Mouse (Mus musculus) lung, postnatal 36 days (tissue): ENCODE results near the gene Usp20.

Source experiments
- DNase-seq: peaks from one replicate; pipeline ENCODE4 v3.0.0; 2022; ENCODE audit warnings: mixed read lengths

The Usp20 gene

DNA sequence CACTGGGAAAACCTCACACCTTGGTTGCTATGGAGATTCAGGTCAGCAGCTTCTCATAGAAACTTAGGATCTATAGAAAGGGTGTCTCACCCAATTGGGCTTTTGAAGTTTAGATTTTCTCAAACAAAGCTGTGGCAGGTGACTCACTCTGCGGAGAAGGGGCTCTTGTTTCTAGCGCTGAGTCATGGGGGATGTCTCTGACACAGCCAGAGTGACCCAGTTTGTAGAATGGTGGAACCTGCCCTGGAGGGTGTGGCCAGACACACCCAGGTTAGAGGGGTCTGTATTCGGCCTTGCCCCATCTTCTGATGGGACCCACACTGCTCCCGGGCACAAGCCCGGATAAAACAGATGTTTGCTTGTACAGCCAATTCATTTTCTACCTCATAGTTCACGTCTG lies 60.8 kb downstream of the Usp20 start:
- DNase-seq: no peak

DNA sequence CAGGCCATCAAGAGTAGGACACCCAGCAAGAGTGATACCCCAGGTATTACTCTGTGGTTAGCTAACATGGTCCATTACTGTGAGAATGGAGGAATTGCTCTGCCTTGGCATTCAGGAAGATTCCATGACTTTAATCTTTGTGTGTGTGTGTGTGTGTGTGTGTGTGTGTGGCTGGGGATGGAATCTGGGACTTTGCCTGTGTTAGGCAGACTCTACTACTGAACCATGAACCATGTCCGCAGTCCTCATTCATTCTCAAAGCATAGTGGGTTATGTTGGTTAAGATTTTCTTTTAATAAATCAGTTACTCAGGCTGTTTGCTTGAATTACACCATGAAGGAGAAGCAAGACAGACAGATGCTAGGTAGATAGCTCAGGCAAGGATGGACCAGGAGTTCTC lies 61.8 kb downstream of the Usp20 start:
- no peak for DNase-seq

DNA sequence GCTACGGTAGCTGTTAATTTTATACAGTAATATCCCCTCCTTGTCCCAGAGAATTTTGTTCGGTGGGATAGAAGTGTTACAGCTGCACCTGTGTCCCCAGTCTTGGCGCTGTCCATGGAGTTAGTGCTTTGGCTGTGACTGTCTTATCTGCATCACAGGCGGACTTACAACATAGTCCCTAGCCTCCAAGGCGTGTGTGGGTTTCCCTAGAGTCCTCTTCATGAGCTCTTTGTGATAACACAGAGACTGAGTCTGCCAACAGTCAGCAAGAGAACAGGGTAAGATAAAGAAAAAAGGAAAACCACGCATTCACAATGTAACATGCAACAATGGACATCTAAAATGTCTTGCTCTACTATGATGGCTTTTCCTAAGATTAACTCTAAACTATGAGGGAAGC lies 66.0 kb downstream of the Usp20 start:
- DNase-seq: no peak

DNA sequence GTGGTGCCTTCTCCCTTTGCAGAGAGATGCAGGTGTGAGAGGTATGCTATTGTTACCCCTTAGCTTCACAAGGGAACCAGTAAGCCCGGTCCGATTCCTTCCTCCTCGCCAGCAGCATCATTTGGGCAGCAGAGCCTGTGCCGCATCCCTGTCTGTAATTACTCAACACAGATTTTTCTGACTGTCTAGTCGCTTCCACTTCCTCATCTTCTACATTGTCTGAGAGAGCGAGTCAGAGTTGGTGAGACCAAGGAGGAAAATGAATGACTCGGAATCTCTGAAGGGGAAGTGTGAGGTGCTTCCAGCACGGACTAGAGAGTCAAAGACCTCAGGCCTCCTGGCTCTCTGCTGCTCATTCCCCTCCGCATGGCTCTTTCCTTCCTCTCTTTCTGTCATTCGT lies 70.4 kb downstream of the Usp20 start:
- peak; percentile 41 for DNase-seq

DNA sequence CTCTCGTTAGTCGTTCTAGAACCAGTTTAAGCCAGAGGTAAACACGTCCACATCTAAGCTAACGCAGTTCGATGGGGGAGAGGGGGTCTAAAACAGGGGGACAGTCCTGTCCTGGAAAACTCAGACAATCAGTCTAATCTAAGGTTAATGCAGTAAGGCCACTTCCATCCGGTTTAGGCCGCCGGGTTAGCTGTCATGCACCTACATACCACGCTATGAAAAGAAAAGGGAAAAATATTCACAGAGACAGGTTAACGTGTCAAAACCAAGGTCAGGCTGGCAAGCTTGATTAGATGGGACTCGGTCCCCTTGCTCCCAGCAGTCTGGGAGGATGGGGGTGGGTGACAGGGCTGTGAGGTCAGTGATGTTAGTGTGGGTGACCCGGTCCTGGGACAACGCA lies 71.3 kb downstream of the Usp20 start:
- no peak for DNase-seq

DNA sequence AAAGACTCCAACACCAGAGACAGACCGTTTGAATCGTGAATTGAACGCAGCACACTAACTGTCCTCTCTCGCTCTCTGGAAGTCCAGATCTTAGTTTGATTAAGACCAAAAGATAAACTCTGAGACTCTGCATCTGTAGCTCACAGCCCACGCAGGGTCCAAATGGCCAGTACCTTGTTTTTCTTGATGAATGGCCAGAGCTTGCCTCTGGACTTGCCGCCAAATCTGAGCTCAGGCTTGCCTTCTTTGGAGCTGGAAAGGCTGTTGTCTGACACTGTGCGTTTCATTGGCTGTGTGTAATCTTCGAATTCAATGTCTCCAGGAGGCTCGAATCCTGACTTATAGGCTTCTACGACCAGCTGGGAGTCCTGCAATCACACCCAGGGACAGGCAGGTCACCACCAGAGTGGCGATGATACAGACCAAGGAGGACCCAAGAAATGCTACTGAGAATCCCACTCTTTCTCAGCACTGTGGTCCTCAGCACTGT lies 71.8 kb downstream of the Usp20 start:
- DNase-seq: no peak

DNA sequence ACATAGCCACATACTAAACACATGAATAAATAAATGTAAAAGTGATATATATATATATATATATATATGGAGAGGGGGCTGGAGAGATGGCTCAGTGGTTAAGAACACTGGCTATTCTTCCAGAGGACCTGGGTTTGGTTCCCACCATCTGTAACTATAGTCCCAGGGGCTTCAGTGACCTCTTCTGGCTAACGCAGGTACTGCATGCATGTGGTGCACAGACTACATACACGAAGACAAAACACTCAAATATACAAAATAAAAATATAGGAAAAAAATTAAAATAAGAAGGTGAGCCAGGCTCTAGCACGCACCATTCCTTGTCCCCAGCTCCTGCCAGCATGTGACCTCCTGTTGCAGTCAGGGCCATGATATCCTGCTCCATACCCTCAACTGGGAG lies 74.0 kb downstream of the Usp20 start:
- no peak for DNase-seq

DNA sequence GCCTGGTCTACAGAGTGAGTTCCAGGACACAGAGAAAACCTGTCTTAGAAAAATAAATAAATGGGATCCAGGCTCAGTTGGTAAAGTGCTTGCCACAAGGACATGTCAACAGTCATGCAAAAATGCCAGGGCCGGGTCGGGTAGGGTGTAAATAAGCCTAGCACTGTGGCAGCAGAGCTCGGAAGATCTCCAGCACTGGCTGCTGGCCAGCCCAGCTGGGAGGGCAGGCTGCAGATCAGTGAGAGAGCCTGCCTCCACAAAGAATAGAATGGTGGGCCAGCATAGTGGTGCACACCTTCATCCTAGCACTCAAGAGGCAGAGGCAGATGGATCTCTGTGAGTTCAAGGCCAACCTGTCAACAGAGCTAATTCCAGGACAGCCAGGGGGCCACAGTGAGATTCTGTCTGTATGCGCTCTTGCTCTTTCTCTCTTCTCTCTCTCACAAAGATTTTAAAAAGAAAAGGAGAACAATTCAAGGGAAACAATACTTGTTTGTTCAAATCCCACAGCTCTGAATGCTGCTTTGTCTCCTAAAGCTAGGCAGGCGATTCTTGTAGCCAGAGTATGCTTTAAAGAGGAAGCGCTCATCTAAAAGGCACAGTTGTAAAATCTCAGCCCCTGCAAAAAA lies 75.6 kb downstream of the Usp20 start:
- DNase-seq: no peak

DNA sequence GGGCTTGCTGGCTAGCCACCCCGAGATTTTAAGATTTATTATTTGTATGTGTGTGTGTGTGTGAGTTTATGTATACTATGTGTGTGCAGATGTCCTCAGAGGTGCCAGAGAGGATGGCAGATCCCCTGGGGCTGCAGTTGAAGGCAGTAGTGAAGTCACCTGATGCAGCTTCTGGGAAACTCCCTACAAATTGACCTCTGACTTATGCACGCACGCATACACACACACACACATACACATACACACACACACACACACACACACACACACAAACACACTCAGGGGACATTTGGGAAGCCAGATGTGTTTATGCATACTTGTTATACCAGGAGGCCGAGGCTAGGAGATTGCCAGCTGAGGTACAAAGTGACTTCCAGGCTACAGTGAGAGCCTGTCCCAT lies 76.4 kb downstream of the Usp20 start:
- no peak for DNase-seq

DNA sequence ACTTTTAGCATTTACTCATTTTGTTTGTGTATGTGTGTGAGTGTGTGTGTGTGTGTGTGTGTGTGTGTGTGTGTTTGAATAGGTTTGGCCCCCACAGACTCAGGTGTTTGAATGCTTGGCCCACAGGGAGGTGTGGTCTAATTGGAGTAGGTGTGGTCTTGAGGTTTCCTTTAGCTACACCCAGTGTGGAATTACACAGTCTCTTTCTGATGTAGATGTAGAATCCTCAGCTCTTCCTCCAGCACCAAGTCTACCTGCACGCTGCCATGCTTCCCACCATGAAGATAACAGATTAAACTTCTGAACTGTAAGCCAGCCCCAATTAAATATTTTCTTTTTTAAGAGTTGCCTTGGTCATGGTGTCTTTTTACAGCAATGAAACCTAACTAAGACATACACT lies 78.2 kb downstream of the Usp20 start:
- no peak for DNase-seq

DNA sequence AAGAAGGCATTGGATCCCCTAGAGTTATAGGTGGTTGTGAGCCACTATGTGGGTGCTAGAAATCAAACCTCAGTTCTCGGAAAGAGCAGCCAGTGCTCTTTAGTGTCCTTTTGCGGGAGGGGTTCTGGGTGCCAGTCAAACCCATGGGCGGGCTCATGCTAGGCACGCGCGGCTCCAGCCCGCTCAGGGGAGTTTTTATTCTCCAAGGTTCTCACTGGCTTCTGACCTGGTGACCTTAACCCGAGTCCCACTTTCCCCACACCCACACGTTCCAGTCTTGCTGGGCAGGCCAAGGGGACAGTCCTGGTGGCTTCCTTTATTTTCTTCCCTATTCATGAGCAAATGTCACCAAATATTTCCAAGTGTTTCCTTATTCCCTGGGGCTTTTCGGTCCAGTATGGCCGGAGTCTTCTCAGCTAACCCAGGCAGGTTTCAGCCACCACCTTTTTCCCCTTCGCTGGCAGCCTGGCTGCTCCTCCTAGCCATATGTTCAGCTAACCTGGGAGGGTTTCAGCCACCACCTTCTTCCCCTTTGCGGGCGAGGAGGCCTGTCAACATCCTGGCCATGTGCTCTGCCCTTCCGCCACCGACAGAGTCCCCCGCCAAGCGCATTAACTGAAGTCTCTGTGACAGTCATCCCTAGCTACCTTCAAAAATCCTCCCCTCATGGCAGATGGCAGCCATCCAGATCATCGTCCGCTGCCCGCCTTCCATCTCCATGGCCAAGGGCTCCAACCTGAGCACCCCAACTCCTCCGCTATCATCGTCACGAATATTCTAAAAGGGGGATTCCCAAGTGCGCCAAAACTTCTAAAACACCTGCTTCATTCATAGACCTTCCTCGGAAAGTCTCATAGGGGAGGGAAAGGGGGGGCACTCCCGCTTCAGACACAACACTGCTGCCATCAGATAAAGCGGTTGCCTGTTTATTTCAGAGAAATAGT lies 79.0 kb downstream of the Usp20 start:
- peak; percentile 67 for DNase-seq

DNA sequence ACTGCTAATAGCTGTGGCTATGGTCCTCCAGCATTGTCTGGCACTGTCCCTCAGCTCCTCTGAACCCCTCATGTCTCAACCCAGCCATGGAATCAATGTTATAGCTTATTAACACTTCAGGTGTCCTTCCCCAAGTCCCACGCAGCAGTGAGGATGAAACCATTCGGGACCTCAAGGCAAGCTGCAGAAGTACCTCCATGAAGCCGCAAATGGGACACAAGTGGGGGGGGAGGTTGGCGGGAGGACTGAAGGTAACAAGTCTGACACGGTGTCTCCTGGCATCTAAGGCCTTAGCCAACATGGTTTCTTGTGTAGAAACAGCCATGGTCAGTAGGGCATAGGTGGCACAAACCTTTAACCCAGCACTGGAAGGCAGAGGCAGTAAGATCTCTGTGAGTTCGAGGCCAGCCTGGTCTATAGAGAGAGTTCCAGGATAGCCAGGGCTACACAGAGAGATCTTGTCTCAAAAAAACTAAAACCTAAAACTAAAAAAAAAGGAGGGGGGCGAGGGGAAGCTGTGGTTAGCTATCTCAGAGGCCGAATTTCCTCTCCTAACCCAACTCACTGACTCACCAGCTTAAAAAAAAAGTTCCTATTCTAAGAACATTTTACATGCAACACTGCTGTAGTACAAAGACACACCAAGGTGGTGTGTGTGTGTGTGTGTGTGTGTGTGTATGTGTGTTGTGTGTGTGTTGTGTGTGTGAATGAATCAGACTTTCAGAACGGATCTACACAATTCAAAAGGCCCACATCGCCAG lies 80.0 kb downstream of the Usp20 start:
- DNase-seq: peak; percentile 46

DNA sequence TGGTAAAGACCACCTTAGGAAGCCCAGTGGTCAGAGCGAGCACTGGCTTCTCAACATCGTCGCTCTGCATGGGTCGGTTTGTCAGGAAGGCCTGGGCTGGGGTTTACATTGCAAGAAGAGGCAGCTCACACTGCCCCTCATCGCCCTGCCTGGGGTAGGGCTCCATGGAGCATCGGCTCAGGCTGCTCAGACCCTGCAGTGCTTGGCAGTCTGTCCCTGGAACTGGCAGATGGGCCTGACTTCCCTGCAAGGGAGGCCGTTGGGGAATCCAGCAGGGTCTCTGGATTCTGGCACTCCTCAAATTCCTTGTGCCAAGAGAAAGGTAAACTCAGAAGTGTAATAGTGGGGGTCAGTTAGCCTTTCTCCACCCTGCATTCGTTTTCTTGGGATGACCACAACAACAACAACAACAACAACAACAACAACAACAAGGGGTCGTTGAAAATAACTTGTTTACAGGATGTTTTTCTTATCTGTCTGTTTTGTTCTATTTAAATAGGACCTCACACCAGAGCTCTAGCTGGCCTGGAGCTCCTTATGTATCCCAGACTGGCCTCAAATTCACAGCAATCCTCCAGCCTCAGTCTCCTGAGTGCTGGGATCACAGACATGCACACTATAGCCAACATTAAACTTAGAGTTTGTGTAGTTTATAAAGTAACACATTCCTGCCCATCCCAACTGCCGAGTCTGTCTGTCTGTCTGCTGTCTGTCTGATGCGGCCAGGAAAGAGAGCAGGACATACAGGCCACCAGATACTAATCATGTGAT lies 84.1 kb downstream of the Usp20 start:
- no peak for DNase-seq

DNA sequence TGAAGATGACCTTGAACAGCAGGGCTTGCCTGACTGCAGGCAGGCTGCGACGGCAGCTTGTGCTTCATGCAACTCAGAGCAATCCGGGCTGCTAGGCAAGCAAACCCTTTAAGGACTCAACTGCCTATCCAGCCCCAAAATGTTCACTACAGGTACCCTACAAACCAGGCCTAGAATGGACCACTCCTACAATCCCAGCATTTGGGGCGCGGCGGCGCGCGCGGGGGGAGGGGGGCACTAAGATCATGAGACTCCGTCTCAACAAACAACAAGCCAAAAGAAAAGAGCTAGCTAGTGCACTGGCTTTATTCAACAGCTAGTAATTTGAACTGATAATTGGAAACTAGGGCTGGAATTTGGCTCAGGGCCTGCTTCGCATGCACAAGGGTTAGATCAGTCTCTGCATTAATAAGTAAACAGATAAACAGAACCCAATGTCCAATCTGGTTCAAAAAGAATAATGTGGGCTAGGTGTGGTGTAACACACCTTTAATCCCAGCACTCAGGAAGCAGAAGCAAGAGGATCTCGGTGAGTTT lies 85.0 kb downstream of the Usp20 start:
- DNase-seq: no peak

DNA sequence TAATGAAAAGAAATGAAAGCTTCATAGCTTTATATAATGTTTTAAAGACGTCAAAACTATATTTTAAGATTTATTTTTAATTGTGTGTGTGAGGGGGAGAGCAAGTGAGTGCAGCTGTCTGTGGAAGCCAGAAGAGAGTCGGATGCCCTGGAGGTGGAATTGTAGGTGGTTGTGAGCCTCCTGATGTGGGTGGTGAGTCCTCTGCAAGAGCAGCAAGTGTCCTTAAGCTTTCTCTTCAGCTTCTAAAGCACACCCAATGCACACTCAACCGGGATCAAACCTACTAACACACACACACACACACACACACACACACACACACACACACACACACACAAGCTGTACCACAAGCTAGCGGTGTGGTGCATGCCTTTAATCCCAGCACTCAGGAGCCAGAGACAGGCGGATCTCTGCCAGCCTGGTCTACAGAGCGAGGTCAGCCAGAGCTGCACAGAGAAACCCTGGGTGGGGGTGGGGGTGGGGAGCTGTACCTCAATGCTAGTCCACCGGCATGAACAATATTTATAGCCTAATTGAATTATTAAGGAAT lies 85.7 kb downstream of the Usp20 start:
- DNase-seq: no peak

DNA sequence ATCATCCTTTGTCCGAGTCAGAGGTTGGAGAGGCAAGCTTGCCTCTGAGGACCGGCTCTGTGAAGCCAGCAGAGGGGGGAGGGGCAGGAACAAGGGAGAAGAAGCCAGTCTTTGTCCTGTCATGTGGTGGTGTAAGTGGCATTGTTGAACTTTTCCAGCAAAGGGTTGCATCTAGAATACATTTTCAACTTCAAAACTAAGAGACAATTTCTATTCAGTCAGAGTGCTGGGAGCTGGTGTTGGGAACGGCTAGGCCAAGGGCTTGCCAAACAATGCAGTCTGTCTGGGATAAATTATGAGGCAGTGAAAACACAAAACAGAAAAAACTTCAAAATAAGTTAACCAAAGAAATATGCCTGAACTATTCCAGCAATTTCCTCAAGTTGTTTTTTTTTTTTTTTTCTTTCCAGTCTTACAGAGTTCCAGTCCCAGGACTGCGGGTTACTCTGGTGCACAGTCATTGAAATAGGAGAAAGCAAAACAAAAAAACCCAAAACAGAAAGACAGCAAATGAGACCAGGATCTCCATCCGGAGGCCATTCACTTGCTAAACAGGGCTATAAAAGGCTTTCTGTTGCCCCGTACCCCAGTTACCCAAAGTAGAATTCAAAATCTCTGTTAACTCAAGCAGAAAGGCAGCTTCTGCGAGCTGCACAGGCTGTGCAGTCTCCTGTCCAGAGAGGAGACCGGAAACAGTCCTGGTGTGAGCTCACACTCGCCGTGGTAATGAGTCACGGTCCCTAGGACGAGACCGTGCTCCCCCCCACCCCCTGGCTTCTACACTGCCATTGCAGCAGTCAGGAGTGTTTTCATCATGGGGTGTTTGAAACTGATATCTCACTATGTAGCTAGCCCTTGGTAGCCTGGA lies 86.4 kb downstream of the Usp20 start:
- no peak for DNase-seq

DNA sequence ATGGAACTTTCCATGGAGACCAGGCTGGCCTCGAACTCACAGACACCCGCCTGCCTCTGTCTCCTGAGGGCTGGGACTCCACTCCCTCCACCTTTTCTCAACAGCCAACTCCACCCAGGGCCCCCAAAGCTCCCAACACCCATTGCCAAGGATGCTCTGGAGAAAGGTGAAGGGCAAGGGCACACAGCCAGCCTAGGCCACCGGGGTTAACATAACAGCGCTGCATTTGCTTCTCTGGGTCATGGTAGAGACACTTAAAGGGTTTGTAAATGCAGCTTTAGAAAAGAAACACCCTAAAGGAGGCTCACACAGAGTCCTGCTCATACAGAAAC lies 87.0 kb downstream of the Usp20 start:
- DNase-seq: no peak

DNA sequence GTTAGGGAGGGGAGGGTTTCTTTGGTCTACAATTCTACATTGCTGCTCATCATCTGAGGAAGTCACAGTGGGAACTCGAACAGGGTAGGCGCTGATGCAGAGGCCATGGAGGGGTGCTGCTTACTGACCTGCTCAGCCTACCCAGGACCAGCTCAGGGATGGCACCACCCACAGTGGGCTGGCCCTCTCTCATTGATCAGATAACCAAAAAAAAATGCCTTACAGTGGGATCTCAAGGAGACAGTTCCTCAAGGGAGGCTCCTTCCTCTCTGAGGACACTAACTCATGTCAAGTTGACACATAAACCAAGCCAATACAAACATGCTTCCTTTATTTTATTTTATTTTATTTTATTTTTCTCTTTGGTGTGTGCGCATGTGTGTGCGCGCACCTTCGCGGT lies 87.4 kb downstream of the Usp20 start:
- no peak for DNase-seq
